Mouse (Mus musculus) left cerebral cortex, postnatal 25 days (tissue): ENCODE measurements at regions not wholly inside any gene's neighbourhood (a gene's known extent, or its start where the extent isn't known, plus 50 kb on each side); places are given as distances from the start of the nearest gene placed in this dataset.

Source experiments
- DNase-seq, 2 experiments: peaks; one replicate each; pipeline ENCODE4 v3.0.0; 2022; ENCODE audit warnings: low spot score in 2 of 2, mixed read lengths in 1 of 2
- intact Hi-C: fragments of 180-260 bp; cut with DNase I; formaldehyde crosslinking; loops from one replicate; pipeline ENCODE4 v1.15.1; 2025

DNA sequence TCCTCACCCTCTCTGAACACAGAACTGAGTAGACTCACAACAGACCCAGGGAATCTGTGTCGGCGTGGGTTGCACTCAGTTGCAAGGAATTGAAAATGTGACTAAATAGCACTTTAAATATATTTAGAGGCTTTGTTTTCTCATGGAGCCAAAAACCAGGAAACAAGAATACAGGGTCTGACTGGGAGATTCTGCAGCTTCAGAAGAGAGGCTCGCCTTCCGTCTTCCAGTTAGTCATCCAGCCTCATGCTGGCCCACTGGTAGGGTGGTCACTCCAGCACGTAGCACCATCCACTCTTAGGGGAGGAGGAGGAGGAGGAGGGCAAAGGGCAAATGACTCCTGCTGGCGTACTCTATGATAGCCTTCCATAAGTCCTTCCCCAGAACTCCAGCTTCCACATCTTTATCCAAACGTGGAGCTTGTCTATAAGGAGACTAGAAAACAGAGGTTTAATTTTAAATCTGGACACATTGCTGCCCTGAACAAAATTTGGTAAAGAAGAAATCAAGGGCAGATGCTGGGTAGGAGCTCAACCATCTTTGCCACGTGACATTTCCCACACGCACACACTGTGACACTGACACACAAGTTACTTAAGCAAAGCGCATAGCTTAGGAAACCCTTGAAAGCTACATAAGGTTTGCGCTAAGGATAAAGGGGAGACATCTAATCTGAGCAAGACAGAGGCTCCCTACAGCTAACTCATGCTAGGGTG, 60.8 kb downstream of the Mis18a start:
- intact Hi-C loops: loop anchor here (2.0 kb wide), 2 partner anchors 44 to 96 kb away; no protein-coding TSS in a partner anchor
- peak; percentile 39 to 78 for DNase-seq

DNA sequence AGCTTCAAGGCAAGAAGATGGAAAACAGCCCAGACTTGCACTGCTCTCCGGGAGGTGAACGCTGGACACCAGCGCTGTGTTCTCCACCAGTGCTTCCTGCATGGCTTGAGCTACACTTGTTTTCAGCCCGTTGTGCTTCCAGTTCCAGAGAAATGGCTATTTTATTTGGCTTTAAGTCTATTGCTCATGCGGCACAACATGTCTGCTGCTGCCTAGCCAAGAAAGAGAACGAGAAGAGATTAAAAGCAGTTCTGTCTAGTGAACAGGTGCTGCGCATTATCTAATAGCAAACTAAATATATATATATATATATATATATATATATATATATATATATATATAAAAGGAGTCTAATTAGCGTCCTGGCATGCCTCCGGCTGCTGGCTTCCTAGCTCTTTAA, 63.1 kb downstream of the Mis18a start:
- intact Hi-C loops: no loop called here
- DNase-seq: peak in 1 of 2 experiments; percentile 52

DNA sequence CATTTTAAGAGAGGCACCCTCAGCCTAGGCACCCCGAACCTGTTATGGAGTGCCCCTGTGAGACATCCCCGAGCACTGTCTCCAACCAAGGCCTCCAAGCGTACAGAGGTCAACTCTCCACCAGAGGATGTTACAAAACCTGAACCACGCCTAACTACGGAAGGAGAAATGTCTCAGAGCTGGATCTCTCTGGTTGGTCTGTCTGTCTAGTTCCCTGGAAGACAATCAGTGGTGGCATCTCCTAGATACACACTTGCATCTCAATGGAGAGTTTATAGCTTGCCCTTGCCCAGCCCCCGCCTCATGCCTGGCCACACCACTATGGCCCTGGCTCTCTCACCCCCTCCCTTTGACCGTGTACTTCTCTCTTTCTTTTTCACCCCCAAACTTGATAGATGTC, 69.2 kb downstream of the Mis18a start:
- intact Hi-C loops: no loop called here

DNA sequence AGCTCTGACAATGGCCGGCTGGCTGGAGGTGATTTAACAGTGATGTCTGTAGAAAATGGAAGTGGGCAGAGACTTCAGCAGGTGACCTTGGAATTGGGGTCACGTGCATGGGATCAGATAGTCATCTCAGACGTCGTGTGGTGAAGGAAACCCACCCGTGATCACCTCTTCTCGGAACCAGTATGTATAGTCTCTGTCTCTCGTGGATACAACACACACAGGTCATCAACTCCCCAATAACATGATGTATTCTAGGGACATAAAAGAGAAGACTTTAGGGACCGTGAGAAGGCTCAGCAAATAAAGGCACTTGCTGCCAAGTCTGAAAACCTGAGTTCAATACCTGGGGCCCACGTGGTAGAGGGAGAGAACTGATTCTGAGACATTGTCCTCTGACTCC, 70.2 kb downstream of the Mis18a start:
- intact Hi-C loops: no loop called here
- DNase-seq: no peak

More for the DNA sequence above, 69.2 kb downstream of the Mis18a start:
- no peak for DNase-seq

DNA sequence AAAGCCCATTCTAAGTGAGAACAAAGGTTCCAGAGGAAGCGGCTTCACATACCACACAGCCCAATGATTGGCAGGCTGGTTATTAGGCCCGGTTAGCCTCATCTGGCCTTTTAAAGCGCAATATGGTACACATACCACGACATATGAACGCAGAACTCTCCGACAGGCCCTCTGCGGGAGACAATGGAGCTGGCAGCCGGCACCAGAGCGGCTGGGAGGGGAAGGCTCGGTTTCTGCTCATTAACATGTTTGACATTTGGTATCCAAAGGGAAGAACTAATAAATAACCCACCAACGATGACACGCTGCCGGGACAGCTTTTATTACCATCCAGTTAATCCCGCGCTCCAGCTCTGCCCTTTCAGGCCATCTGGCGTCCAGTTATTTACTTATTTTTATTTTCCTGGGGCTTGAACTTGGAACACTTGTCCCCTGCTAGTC, 70.6 kb downstream of the Mis18a start:
- intact Hi-C loops: no loop called here
- DNase-seq: no peak

DNA sequence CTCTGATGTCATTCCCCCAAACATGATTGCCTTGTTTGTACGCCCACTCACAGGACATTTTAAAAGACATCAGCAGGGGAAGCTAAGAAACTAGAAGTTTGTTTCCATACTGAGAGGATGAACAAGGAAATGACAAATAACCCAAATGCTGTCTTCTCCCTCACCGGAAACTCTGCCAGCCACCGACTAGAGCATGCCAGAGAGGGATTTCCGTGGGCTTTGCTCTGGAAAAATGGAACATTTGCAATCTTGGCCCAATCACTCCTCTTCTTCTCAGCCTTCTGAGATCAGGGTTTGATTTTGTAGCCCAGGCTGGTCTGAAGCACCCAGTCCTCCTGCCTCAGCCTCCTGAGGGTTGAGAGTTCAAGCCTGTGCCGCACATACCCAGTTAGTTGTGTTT, 72.4 kb downstream of the Mis18a start:
- intact Hi-C loops: no loop called here
- peak in 1 of 2 experiments; percentile 66 for DNase-seq

DNA sequence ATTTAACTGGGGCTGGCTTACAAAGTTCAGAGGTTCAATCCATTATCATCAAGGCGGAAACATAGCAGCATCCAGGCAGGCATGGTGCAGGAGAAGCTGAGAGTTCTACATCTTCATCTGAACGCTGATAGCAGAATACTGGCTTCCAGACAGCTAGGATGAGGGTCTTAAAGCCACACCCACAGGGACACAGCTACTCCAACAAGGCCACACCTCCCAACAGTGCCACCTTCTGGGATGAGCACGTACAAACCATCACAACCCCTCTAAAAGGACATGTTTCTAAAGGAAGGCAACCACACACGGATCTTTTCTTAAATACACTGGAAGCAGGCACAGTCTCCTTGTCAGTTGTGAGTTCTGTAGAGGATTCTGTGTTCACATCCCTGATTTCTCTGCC, 74.4 kb downstream of the Mis18a start:
- intact Hi-C loops: no loop called here

DNA sequence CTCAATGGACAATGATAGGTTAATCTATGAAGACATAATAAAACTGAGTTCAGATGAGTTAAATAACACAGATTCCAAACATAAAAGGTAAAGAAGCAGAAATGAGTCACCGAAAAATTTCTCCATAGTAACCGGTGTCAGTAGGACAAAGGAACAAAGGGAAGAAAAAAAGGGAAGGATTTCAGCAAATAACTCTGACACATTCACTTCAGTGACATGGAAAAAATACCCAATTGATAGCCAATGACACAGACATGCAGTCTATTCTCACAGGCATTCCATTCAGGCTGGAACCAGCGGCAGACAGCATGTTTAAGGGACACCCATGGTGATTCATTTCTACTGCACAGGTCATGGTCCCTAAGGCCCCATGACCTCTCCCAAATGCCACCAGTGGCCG, 79.0 kb downstream of the Mis18a start:
- intact Hi-C loops: no loop called here
- no peak for DNase-seq

More for the DNA sequence above, 74.4 kb downstream of the Mis18a start:
- no peak for DNase-seq

DNA sequence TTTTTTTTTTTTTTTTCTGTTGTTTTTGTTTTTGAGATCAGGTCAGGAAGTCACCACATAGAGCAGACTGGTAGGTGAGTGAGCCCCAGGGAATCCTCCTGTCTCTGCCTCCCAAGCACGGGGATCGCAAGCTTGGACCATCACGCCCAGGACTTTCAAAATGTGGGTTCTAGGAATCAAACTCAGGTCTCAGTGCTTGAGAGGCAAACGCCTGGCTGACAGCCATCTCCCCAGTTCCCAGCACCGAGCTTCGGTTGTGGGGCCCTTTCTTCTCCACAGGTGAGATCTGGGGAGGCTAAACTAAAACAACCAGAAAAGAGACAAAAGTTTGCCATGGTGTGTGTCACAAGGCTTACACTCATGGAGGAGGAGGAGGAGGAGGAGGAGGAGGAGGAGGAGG, 84.5 kb downstream of the Mis18a start:
- DNase-seq: no peak

DNA sequence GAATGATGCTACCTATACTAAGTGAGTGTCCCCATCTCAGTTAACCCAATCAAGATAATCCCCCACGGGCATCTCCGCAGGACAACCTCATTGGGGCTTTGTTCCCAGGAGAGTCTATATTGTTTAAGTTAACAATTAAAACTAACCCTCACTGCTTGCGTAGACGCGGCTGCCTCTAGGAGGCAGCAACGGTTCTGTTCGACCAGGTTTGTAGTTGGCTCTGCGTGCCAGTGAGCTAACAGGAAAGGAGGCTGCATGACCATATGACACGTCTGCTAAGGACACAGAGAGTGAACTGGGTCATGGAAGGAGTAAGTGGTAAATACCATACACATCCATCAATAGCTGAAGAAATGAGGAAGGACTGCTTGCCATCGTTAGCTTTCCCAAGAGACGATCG, 92.0 kb downstream of the Mis18a start:
- intact Hi-C loops: no loop called here
- DNase-seq: no peak

More for the DNA sequence above, 84.5 kb downstream of the Mis18a start:
- intact Hi-C loops: no loop called here

DNA sequence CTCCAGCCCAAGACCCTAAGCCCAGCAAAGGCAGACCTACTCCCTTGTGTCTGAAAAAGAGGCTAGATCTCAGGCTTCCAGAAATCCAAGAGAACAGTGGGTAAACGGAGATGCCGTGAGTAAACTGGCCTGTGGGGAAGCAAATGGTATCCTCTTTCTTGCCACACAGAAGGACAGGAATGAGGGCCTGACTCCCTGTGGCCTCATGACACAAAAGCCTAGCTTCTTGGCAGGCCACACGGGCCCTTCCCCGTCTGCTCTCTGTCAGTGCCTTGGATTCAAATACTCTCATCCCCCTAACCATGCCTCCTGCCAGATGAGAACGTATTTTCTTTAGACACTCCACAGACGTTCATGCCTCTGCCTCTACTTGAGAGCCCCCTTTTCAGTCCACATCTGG, 97.2 kb downstream of the Mis18a start:
- intact Hi-C loops: no loop called here
- no peak for DNase-seq

DNA sequence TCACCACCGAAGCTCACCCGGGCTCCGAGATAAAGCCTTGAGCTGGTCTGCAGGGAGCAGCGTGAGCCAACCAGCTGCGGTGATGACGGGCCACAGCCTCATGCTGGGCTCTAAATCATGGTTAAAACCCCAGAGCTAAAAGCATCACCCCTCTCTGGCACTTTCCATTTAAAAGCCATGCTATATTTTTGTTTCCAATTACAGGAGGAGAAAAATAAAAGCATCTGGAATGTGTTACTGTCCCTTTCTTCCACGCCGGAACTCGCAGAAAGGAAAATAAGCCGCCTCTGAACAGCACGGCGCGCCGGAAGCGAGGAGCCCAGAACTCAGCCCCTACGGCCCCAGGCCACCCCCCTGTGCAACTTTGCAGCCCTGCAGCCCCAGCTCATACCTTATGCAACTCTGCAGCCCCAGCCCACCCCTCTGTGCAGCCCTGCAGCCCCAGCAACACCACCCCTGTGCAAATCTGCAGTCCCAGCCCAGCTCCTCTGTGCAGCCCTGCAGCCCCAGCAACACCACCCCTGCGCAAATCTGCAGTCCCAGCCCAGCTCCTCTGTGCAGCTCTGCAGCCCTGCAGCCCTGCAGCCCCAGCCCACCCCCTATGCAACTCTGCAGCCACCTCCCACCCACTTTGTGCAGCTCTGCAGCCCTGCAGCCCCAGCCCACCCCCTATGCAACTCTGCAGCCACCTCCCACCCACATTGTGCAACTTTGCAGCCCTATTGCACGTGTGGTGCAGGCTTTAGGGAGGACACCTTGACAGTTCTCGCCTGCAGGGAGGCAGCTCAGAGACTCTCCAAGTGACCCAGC, 97.9 kb downstream of the Mis18a start:
- intact Hi-C loops: no loop called here
- peak; percentile 24 to 28 for DNase-seq

DNA sequence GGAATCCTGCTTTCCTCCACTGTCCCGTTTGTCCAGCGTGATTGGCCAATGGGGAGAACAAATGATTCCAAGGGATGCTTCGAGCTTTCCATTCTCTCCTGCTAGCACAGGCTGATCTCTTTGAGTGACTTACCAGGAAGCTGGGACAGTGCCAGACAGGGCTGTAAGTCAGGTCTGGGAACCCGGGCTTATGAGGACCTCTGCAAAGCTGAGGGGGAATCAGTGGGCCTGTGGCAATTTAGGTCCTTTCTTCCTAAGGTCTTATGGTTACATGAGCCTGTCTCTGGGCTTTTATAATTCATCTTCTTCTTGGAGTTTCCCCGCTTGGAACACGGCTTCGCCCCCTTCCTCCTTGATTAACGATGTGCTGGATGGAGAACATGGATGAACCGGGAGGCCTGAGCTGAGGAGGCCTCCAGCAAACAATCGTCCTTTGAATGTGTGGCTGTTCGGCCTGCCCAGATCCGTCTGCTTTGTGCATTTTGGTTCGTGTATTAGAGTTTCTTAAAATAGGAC, 98.5 kb downstream of the Mis18a start:
- intact Hi-C loops: no loop called here
- no peak for DNase-seq

DNA sequence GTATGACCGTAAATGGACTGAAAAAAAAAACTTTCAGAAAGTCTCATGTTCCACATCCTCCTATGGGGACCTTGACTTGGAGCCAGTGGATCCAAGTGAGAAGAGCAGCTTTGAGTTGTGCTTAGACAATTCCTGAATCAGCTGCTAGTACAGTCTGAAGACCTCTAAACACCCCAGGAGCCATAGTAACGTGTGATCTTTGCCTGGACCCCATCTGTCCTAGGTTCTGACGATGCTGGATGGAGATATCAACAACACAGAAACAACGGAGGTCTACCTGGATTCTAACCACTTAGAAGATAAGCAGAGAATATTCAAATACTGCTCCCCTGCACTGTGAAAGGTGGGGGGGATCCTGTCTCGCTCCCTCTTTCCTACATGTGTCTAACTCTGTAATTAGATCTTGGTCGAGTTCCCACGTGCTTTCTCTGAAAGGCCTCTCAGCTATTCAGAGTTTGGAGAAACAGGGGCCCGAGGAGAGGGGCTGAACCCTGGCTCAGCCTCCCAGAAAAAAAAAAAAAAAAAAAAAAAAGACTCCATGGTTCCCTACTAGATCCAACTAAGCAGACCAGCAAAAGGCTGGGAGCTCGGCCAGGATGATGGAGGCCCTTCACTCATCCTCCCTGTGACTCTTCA, 101.1 kb downstream of the Mis18a start:
- no peak for DNase-seq
- intact Hi-C loops: no loop called here

DNA sequence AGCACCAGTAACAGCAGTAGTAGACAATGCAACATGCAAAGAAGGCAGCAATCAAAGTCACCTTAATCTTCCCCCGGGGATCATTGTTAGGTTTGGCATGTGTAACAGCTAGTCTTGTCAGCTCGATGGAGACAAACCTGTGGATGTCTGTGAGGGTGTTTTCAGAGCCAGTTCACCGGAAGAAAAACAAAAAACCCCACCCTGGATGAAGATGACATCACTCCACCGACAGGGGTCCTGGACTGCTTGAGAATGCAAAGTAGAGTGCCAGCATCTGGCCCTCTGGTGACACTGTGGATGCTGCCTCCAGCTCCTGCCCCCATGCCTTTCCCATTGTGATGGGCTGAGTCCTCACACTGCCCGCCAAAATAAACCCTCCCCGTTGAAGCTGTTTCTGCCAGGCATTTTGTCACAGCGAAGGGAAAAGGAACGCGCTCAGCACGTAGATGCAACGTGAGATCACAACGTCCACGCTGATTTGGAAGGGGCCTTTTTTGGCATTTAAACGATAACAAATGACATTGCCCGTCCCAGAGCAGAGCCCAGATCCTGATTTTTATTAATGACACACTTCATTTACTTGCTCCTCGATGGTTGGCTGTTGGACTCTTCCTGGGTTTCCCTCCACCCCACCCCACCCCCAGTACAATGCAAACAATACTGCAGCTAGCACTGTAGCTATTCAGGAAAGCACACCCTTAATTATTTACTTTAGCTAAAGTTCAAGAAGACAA, 101.7 kb downstream of the Mis18a start:
- intact Hi-C loops: no loop called here
- DNase-seq: no peak

DNA sequence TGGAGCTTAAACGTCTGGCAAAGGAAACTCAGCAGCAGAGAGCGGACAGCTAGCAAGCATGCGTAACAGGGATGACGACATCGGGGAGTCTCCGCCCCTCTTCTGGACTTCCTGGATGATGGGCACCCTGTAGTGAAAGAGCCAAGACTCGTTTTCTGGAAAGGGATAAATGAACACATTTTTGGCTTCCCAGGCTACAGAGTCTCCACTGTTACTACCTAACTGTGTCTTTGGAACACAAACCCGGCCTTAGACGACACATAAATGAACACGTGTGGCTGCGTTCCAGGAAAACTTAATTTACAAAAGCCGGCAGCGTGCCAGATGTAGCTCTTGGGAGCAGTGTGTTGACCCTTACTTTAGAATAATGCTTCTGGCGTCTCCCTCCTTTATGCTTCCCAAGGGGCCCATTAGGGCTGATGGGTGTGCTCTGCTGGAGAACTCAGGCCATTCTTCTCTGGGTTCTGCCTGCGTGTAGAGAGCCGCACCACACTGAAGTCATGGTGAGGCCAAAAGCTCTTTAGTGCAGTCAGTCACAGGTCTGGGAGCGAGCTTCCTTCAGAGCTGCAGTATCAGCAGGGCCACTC, 103.1 kb downstream of the Mis18a start:
- intact Hi-C loops: loop anchor here (5.0 kb wide), 2 partner anchors 68 to 127 kb away; no protein-coding TSS in a partner anchor
- DNase-seq: peak; percentile 27 to 66

DNA sequence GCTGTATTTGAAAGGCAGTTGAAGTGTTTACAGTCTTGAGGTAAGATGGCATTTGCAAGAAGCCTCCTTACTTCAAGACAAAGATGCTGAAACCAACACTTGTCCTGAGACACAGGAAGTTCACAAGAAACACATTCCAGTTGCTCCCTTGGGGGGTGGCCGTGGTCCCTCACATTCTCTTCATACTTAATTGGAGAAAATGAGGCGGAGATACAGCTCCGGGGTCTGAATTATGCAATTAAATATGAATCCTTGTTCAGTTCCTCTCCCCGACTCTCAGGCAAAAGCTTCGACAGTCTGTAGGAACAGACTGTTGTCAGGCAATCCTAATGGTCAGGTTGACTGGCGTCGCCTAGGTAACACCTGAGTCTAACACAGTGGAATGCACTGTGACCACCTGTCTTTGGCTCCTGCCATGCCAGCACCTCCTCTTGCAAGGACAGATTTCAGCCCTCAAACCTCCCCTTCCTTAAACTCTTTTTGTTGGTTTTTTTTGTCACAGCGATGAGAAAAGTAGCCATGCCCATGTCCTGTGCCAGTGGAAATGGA, 104.5 kb downstream of the Mis18a start:
- intact Hi-C loops: loop anchor here (1.0 to 5.0 kb wide), 6 partner anchors 44 to 235 kb away; no protein-coding TSS in a partner anchor
- DNase-seq: no peak

DNA sequence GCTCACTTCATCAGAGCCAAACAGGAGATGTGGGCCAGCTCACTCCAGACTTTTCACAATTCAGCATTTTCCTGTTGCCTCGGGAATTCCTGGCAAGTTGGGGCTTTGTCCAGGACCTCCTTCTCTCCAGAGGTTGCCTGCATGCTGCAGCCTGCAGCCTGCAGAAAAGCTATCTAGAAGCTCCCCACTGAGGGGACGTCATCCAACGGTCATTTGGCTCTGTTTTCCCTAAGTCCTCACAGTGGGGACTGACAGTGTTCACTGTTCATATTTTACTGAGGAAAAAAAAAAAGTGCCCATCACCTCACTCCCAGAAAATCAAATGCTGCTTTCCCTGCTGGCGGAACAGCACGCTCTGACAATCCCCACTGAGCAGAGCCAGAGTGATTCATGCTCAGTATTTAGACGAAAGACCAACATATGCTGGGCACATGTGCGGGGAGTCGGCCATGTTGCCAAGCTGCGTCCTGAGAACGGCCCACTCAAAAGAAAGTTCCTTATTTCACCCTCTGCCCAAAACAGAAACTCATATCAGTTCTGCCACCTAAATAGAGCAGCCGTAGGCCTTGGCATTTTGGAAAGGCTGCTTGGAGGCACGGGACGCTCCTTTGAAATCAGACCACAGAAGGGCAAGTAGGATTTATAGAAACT, 105.3 kb downstream of the Mis18a start:
- intact Hi-C loops: loop anchor here (1.0 to 5.0 kb wide), 6 partner anchors 45 to 235 kb away; no protein-coding TSS in a partner anchor
- peak; percentile 76 to 97 for DNase-seq
